Mouse (Mus musculus) left cerebral cortex, adult 9 months (tissue): ENCODE results near the gene Ptpn22.

Experiments used
- DNase-seq, 2 experiments: peaks; one replicate each; pipeline ENCODE4 v3.0.0; 2022; ENCODE audit warnings: low spot score in 2 of 2

Ptpn22 gene

GRCm38 (mm10) chr3:103925302-103925701 lies 65.7 kb downstream of the Ptpn22 start:
- no peak for DNase-seq

- no peak for DNase-seq
Measured at GRCm38 (mm10) chr3:103927511-103927910, 67.9 kb downstream of the Ptpn22 start.

GRCm38 (mm10) chr3:103944794-103945562 lies 85.4 kb downstream of the Ptpn22 start:
- DNase-seq: peak in 1 of 2 experiments; percentile 37

GRCm38 (mm10) chr3:103948666-103949065 lies 89.1 kb downstream of the Ptpn22 start:
- no peak for DNase-seq

- DNase-seq: no peak
Measured at GRCm38 (mm10) chr3:103960622-103961021, 101.0 kb downstream of the Ptpn22 start.
